Mouse (Mus musculus) embryo, embryonic 11 days (tissue): ENCODE results near the gene Magea4.

Source experiments
- DNase-seq: peaks from one replicate; pipeline ENCODE4 v3.0.0-alpha.2; 2015

Magea4 gene

DNA sequence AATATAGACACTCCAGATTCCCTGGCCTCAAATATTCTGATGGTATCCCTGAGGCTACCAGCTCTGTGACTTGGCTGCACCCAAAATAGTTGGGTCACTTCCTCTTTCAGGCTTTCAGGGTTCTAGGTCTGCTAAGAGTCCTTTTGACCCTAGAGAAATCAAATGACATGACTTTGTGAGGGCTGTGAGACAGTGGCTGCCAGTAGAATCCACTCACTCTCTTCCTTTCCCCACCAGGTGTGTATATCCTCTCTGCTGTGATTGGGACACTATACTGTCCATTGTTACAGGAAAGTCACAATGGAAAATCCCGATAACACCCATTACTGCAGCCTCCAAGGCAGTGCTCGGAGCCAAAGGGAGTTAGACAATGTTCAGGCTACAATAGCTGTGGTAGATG, at the start of gene Magea4:
Magea4 (plus strand) TSS at position 301 of the 400 bp plus-strand sequence.
- no peak for DNase-seq

- DNase-seq: no peak
Measured at GRCm38 (mm10) chrX:72202944-72203554, 18.8 kb upstream of the Magea4 start.

- no peak for DNase-seq
Measured at GRCm38 (mm10) chrX:72270637-72271036, 48.8 kb downstream of the Magea4 start.
